9 mouse cellular contexts compared by ENCODE assay signal in the genomic region with DNA sequence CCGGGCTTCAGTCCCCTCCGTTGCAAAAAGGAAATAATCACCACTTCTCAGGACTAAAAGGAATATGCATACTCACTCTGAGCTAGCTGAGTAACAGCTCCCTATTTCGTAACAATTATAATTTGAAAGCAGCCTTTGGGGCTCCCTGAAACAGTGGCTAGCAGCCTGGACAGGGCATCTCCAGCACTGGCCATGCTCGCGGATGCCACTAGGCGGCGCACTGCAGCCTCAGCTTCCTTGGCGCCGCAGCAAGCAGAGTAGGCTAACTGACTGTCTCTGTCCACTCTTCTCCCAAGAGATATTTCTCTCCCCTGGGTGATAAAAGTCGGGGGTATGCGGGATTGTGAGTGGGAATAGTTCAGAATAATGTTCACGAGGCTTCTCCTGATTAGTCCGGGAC. TPM values are rescaled to one million over a fixed set of nuclear protein-coding genes. Genes with fewer than 3 reads are reported as not detected.
DNase-seq lines count a peak whose midpoint lies in the region; ATAC-seq and TF ChIP-seq lines count a peak whose summit lies in the region.
"Had no signal": no experiment of that assay in that cellular context is flagged by ENCODE, and none has a peak within 500 bp of the region (broad histone marks: within the 10 kb centered on the region; RNA-seq: fewer than 3 reads in every experiment).

No protein-coding gene starts in this region.

- no peak overlapping the region; the same call in 1 of the 2 replicates for H3K4me3 ChIP-seq in liver, adult 2 months (ENCODE audit: insufficient read depth, low read depth, low read length)
- no peak overlapping the region for H3K4me3 ChIP-seq in liver, embryonic 11.5 days (ENCODE audit: low read depth, low read length)
- no peak overlapping the region for H3K4me3 ChIP-seq in heart, postnatal 0 days (ENCODE audit: low read depth, low read length)
- no peak overlapping the region for H3K4me3 ChIP-seq in olfactory bulb, adult 2 months (ENCODE audit: insufficient read depth, low read depth, low read length)
- H3K4me3 ChIP-seq: neural tube, embryonic 12.5 days had no signal

- no peaks in the 10 kb centered on the region for H3K79me2 ChIP-seq in liver, adult 2 months (ENCODE audit: control insufficient read depth, insufficient read depth, low read length)

- 7% methylated on average over 13 of the region's 13 CpGs for WGBS in liver, adult 2 months
- 4% methylated on average over 13 of the region's 13 CpGs for WGBS in liver, embryonic 11.5 days
- WGBS in heart, postnatal 0 days, result 5% methylated on average over 13 of the region's 13 CpGs
- 6% methylated on average over 13 of the region's 13 CpGs for WGBS in olfactory bulb, adult 2 months

- no peak overlapping the region for H3K27ac ChIP-seq in liver, adult 2 months (replicated peaks; ENCODE audit: insufficient read depth, low read depth, low read length)
- no peak overlapping the region for H3K27ac ChIP-seq in liver, embryonic 11.5 days (ENCODE audit: low read depth, low read length)
- H3K27ac ChIP-seq in heart, postnatal 0 days (ENCODE audit: low read depth), result no peak overlapping the region
- H3K27ac ChIP-seq in olfactory bulb, adult 2 months (ENCODE audit: insufficient read depth, low read depth, low read length), result no peak overlapping the region
- H3K27ac ChIP-seq: neural tube, embryonic 12.5 days had no signal

- H3K4me2 ChIP-seq in liver, embryonic 11.5 days, result no peak overlapping the region
- no peak overlapping the region for H3K4me2 ChIP-seq in heart, postnatal 0 days (ENCODE audit: low read depth, low read length)
- H3K4me2 ChIP-seq: neural tube, embryonic 12.5 days had no signal

- TF ChIP-seq CTCF in liver, adult 2 months (IDR thresholded peaks at IDR 0.05; ENCODE audit: low read depth, low read length), result peak; percentile 98
- peak; percentile 93 for TF ChIP-seq CTCF in heart, postnatal 0 days (IDR thresholded peaks at IDR 0.05; ENCODE audit: low read depth)
- peak; percentile 94 for TF ChIP-seq CTCF in olfactory bulb, adult 2 months (IDR thresholded peaks at IDR 0.05; ENCODE audit: insufficient read depth, low read depth, low read length)

- no peaks in the 10 kb centered on the region for H3K9me3 ChIP-seq in liver, embryonic 11.5 days (ENCODE audit: control insufficient read depth, low read length)
- no peaks in the 10 kb centered on the region for H3K9me3 ChIP-seq in heart, postnatal 0 days (replicated peaks; ENCODE audit: control insufficient read depth, low read length)
- H3K9me3 ChIP-seq: neural tube, embryonic 12.5 days had no signal

- peaks cover 15% of the 10 kb centered on the region for H3K4me1 ChIP-seq in liver, adult 2 months (ENCODE audit: control insufficient read depth, insufficient read depth, low read length)
- H3K4me1 ChIP-seq in liver, embryonic 11.5 days (replicated peaks; ENCODE audit: control insufficient read depth, insufficient read depth, low read length), result no peaks in the 10 kb centered on the region; the same call in 1 of the 2 replicates
- H3K4me1 ChIP-seq in heart, postnatal 0 days (ENCODE audit: control insufficient read depth, insufficient read depth), result peaks cover 5% of the 10 kb centered on the region; the same call in 1 of the 2 replicates
- H3K4me1 ChIP-seq in olfactory bulb, adult 2 months (ENCODE audit: control insufficient read depth, insufficient read depth, low read length), result peaks cover 16% of the 10 kb centered on the region

- H3K36me3 ChIP-seq in liver, adult 2 months (ENCODE audit: control insufficient read depth, insufficient read depth, low read length), result no peaks in the 10 kb centered on the region
- no peaks in the 10 kb centered on the region for H3K36me3 ChIP-seq in liver, embryonic 11.5 days (ENCODE audit: control insufficient read depth, insufficient read depth, low read length)
- H3K36me3 ChIP-seq in heart, postnatal 0 days (replicated peaks; ENCODE audit: control insufficient read depth, insufficient read depth, low read length), result no peaks in the 10 kb centered on the region
- H3K36me3 ChIP-seq: neural tube, embryonic 12.5 days had no signal

- no peak for TF ChIP-seq EP300 in heart, postnatal 0 days (IDR thresholded peaks at IDR 0.05; ENCODE audit: low read depth)

- H3K27me3 ChIP-seq in liver, adult 2 months (ENCODE audit: control insufficient read depth, insufficient read depth, low read length), result 0 out of 2 replicates have a peak, but pooled peaks cover 2% of the 10 kb centered on the region
- H3K27me3 ChIP-seq in liver, embryonic 11.5 days (replicated peaks; ENCODE audit: control insufficient read depth, insufficient read depth, low read length), result peaks cover 45% of the 10 kb centered on the region
- no peaks in the 10 kb centered on the region; the same call in 1 of the 2 replicates for H3K27me3 ChIP-seq in heart, postnatal 0 days (ENCODE audit: control insufficient read depth, insufficient read depth, low read length)

- ATAC-seq in liver, embryonic 11.5 days (replicated peaks; ENCODE audit: low FRiP score), result no peak
- ATAC-seq in heart, postnatal 0 days (ENCODE audit: insufficient read depth, low read depth), result no peak

- H3K9ac ChIP-seq in liver, adult 2 months (ENCODE audit: low read depth, low read length), result no peak overlapping the region
- no peak overlapping the region for H3K9ac ChIP-seq in liver, embryonic 11.5 days (ENCODE audit: low read depth, low read length)
- H3K9ac ChIP-seq in heart, postnatal 0 days (replicated peaks; ENCODE audit: low read depth, low read length), result no peak overlapping the region
- H3K9ac ChIP-seq: neural tube, embryonic 12.5 days had no signal

- TF ChIP-seq POLR2A in liver, adult 2 months (IDR thresholded peaks at IDR 0.05; ENCODE audit: extremely low read depth, insufficient read depth, low read length), result no peak
- TF ChIP-seq POLR2A in olfactory bulb, adult 2 months (IDR thresholded peaks at IDR 0.05; ENCODE audit: insufficient read depth, low read depth, low read length), result no peak

- DNase-seq in liver, adult 2 months (ENCODE audit: extremely low read depth, low read depth, low spot score), result peak; percentile 41
- DNase-seq in liver, embryonic 11.5 days (ENCODE audit: low spot score), result no peak
- peak; percentile 37 for DNase-seq in T-cell, adult 2 months (ENCODE audit: low spot score)
- DNase-seq in cerebellum, postnatal 25 days, result peak; percentile 93 to 96
- DNase-seq in heart, postnatal 0 days (ENCODE audit: low spot score), result no peak
- DNase-seq in left cerebral cortex, postnatal 36 days (ENCODE audit: low spot score in 2 of 2), result peak; percentile 70 to 71
- peak; percentile 59 for DNase-seq in urinary bladder, postnatal 10 days (ENCODE audit: low spot score)

- intact Hi-C loops in left cerebral cortex, postnatal 36 days (cut with DNase I), result loop anchor here (2.0 to 10.0 kb wide), 4 partner anchors 54 to 217 kb away; no protein-coding TSS in a partner anchor

RNA-seq across cellular contexts. Expression of a gene that starts 3.6 kb away (rescaled TPM):
- 0.83 and 1.3 TPM in 2 replicates for total RNA-seq in liver, adult 2 months (2014; rRNA removed)
- polyA plus RNA-seq in liver, adult 2 months (2012; rRNA removed), result 1.0 and 1.1 TPM in 2 replicates
- polyA plus RNA-seq in liver, embryonic 11.5 days (2014; fragmentation: Nextera tagmentation; extraction: Ambion mirVana), result 3.2 and 4.2 TPM in 2 replicates
- total RNA-seq in heart, postnatal 0 days (2014; rRNA removed; ENCODE audit: low replicate concordance), result 50.5 and 63.2 TPM in 2 replicates
- 4.9 and 5.0 TPM in 2 replicates for polyA plus RNA-seq in heart, postnatal 0 days (2015; fragmentation: Nextera tagmentation; extraction: Ambion mirVana)
- 10 to 100 TPM in 1 of 2 experiments, 1 to 10 TPM in 1; 9.7 to 13.5 TPM for total RNA-seq in left cerebral cortex, postnatal 36 days (2021)
- not detected in 2 replicates for polyA plus RNA-seq in olfactory bulb, adult 2 months (2012; ENCODE audit: insufficient read depth, insufficient read length, low replicate concordance, missing spikeins)

Comparison
In these comparisons a context has a peak if more than half of its experiments do, and no peak if none do; other contexts are left out.
1. DNase-seq: peak in liver, adult 2 months (single experiment), T-cell, adult 2 months (single experiment), cerebellum, postnatal 25 days (2 of 2), left cerebral cortex, postnatal 36 days (2 of 2) and urinary bladder, postnatal 10 days (single experiment); none in liver, embryonic 11.5 days (single experiment) and heart, postnatal 0 days (single experiment).
2. Peak in every context shown above with its lines, with median percentiles within 50 percentile points of each other: CTCF ChIP-seq.